Mouse (Mus musculus) left cerebral cortex, adult 8-10 months (tissue): ENCODE results near the gene Tep1. TPM values are rescaled to one million over a fixed set of nuclear protein-coding genes. Genes with fewer than 3 reads are reported as not detected.
"Not testable (repeated sequence)": the region's sequence is repeated elsewhere in the genome, so short reads cannot be mapped to it uniquely, and the experiment has no call there.

ENCODE experiments used
- DNase-seq, 2 experiments: peaks; one replicate each; pipeline ENCODE4 v3.0.0; 2022; ENCODE audit warnings: low spot score in 2 of 2
- total RNA-seq, 4 experiments: library from RNA; stranded (reverse); gene quantifications; 2 replicates each; pipeline ENCODE4 v1.2.4; 2022

Gene Tep1
- 1 to 10 TPM; 4.4 to 7.1 (median 5.7) TPM for total RNA-seq

GRCm38 (mm10) chr14:50869889-50870804 is at the start of gene Tep1:
Tep1 (minus strand) TSS chr14:50870560.
- peak; percentile 48 for DNase-seq

DNA sequence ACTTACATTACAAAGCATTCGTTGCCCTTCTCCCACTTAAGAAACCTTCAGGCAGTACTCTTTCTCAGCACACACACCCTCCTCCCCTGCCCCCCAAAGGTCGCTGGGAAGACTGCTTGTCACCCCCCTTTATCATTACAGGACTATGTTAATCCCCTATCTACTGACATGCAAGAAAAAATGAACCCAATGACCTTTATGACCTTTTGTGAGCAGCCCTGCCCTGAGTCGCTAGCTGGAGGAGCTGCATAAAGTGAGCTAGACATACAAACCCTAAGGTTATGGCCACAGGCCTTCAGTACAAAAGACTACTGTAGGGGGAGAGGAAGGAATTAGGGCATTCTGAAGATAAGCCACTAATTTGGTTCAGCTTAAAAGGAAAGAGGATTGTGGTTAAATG is 41.0 kb upstream of the Tep1 start:
- no peak for DNase-seq

GRCm38 (mm10) chr14:50908126-50908525 is 37.8 kb upstream of the Tep1 start:
- DNase-seq = no peak

GRCm38 (mm10) chr14:50905327-50905726 is 35.0 kb upstream of the Tep1 start:
- not testable (repeated sequence) for DNase-seq

DNA sequence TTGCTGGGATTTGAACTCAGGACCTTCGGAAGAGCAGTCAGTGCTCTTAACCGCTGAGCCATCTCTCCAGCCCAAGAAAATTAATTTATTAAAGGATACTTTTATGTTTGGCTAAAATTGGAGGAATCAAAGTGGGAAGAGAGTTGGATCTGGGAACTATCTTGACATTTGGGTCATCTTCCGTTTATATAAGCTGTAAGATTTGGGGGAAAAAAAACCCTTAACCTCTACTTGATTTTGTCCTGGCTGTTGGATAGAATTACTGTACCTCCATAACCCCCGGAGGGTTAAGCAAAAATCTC is 34.4 kb upstream of the Tep1 start:
- DNase-seq = no peak

- DNase-seq = no peak
Measured at GRCm38 (mm10) chr14:50903973-50904827, 33.8 kb upstream of the Tep1 start.

DNA sequence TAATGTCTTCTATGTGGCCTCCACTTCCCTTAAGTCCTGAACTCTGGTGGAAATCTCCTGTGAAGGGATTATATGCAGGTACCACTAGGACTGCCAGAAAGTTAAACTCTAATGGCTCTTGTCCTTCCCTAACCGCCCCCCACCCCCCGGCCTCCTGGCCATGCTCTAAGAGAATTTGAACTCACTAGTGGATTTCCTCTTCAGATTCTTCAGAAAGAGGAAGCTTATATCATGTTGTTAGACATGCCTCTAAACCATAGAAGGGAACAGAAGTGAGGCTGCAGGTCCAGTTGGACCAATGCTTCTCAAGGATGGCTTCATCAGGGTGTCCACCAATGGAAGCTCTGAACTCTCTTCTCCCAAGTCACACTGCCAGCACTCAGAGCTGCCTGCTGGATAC is 27.6 kb upstream of the Tep1 start:
- not testable (repeated sequence) for DNase-seq

DNA sequence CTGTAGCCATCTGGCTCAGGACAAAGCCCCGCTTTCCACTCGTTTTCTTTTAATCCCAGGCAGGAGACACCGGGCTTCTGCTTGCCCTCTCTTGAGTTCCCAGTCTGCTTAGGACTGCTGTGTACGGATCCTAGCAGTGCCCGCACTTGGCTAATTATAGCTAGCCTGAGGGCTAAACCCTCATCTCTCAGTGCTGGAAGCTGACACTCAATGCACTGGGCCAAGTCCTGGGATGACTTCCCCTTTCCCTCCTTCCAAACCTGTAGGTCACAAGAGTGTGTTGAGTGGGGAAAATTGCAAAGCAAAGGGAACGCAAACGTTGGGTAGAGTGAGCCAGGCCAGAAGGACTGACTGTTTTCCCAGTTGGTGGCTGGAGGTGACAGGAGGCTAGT is 27.0 kb upstream of the Tep1 start, which contains the start of gene Klhl33:
Klhl33 (minus strand) TSS at position 134 of the 392 bp plus-strand sequence.
- no peak for DNase-seq

- peak in 1 of 2 experiments; percentile 48 for DNase-seq
Measured at GRCm38 (mm10) chr14:50896747-50897373, 26.5 kb upstream of the Tep1 start.

DNA sequence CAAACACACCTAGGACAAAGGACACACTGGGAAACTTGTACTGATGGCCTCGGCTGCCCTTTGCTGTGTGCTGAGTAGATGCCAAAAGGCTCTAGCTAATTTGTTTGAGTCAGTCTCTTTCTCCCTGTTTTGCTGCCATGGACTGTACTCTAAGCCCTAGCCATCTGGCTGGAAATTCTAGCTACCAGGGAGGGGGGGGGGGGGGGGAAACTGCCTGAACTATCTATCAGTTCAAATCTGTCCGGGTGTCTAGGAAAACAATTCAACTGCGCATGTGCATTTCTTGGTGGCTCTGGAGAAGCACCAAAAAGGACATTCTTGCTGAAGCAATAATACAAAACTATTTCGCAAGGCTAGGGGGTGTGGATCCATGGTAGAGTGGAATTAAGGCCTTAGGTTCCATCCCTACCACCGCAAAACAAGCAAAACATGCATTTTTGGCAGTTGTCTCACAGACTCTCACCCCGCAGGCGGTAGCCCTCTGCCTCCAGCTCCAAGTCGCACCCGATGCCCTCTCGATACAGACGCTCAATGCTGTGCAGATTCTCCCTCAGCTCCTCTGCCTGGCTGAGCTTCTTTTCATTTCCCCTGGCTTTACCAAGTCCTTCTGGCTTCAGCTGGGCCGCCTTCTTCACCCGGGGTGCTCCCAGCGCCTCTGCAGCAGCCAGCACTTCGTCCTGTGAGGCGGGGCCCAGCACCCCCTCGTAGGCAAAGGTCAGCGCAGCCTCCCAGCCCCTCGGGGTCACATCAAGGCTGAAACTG is 25.8 kb upstream of the Tep1 start:
- peak; percentile 22 to 42 for DNase-seq

DNA sequence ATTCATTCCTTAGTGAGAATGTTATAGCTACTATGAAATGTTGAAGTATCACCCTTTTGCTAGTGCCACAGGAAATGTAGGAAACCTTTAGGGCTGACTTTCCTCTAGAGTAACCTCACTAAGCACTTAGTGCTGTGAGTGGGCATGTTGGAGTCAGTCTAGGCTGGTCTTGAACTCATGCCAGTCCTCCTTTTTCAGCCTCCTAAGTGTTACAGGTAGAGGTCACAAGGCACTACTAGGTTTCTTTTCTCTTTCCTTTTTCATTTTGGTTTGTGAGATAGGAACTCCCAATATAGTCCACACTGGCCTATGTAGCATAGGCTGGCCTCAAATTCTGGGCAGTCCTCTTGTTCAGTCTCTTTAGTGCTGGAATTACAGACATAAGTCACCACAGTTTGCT is 25.0 kb upstream of the Tep1 start:
- no peak for DNase-seq

DNA sequence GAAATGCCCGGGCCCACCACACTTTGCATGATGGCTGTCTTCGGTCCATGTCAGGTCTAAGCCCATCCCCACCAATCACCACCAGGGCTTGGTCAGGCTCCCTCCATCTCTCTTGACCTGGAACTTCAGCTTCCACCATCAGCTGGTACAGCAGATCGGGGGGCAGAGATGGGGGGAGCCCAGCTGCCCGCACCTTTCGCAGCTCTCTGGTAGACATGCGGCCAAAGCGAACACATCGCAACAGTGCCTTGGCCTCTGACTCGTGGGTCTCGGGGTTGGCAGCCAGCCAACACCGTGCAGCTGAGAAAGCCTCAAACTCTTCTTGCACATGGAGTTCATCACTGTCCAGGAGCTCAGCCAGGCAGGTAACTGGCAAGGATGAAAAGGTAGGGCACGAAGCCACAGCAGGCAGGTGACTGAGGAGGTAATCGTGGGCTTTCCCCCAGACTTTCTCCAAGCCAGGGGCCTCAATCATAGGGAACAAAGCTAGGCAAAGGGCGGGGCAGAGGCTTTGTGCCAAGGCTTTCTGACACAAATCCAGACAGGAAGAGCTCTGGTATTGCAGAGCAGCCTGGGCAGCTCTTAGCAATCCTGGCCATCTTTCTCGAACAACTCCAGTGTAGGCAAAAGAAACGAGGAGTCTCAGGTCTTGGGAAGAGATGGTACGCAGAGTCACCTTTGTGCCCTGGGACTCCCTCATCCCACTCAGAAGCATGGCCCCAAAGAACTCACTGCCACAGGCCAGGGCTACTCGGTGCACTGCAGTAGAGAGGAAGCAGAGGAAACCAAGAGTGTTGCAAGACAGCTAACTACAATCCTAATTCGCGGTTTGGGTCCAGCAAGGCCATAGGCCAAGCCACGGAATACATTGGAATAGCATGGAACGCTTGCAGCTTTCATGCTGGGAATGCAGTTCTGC is 22.4 kb upstream of the Tep1 start:
- no peak for DNase-seq

DNA sequence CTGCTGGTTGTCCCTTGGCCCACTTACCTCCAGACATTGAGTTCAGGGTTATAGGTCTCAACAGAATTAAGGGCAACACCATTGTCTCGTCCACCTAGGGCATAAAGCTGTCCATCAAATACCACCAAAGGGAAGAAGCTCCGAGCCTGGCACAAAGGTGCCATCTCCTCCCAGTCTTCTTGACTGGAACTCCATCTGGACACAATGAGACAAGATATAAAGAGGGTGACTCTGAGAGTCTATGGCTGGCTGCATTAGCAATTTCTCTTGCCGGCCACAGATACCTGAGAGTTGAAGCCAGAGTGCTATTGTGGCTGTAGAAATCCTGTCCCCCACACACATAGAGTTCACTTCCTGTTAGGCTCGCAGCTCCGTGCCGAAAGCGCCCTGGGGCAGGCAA is 21.7 kb upstream of the Tep1 start:
- no peak for DNase-seq

- DNase-seq = no peak
Measured at GRCm38 (mm10) chr14:50891621-50892020, 21.3 kb upstream of the Tep1 start.

GRCm38 (mm10) chr14:50876236-50876950 is 6.0 kb upstream of the Tep1 start:
- no peak for DNase-seq

- DNase-seq = no peak
Measured at GRCm38 (mm10) chr14:50875591-50876230, 5.4 kb upstream of the Tep1 start.

DNA sequence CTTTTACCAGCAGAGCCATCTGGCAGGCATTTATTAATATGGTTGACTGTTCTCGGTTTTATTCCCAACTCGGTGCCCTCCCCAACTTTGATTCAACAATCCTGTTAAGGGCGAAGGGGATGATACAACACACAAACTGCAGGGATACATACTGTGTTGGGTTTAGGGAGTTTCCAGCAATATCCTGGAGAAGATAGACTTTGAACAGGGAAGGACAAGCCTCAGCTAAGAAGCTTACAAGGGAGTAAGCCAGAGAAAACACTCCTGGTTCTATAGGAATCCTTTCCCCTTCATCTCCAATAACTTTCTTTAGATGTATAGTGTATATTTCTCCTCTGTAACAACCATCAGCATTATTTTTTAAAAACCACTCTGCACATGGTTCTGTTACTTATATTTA is 4.8 kb upstream of the Tep1 start:
- DNase-seq = no peak

GRCm38 (mm10) chr14:50871284-50871683 is 924 bp upstream of the Tep1 start:
- no peak for DNase-seq

DNA sequence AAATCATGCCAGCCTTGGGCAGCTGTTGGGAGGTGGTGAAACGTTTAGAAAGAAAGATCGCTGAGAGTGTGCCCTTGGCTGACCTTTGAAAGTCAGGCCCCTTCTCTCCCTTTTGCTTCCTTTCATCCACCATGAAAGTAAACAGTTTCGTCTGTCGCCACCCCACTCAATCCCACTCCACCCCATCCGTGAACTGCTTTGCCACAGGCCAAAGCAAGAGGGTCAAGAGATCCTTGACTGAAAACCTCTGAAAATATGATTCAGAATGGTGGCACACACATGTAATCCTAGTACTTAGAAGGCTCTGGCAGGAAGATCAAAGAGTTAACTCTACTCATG is 414 bp upstream of the Tep1 start:
- no peak for DNase-seq
